8 mouse cellular contexts compared by ENCODE assay signal in the genomic region with DNA sequence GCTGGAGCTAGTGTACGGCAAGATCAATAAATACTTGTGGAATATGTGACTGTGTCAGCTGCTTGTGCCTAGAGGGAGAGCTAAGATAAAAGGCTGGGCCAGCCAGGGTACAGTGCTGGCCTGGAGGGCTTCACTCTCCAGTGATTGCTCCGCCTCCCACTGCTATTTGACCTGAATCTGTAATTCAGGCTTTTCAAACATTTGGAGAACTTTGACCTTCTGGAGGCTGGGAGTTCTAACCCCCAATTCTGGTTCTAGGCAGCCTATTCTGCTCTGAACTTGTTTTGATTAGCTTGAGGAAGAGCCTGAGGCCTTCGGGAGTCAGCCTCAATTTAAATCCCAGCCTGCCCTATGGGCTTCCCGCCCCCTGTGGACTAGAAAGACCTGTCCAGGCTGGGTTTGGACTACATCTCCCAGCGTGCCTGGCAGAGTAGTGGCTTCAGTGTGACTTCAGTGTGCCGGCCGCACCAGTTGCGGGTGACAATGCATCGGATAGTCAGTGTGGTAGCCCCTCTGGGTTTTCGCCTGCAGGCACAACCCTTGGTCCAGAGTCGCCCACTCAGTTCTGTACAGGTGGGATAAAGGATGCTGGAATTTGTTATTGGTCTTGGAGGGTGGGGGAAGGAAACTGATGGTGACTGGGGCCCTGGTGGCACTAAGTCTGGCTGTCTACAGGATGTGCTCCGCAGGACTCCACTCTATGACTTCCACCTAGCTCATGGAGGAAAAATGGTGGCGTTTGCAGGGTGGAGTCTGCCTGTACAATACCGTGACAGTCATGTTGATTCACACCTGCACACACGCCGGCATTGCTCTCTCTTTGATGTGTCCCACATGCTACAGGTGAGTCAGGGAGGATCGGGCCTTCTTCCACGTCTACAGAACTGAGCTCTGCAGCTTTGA. TPM values are rescaled to one million over a fixed set of nuclear protein-coding genes. Genes with fewer than 3 reads are reported as not detected.
DNase-seq lines count a peak whose midpoint lies in the region.

A gene (plus strand): TSS at position 401 of the 903 bp plus-strand sequence.

- DNase-seq in layer of hippocampus, adult 18-20 months (ENCODE audit: low spot score in 2 of 2), result no peak
- no peak for DNase-seq in layer of hippocampus, adult 9-10 months (ENCODE audit: low spot score)
- DNase-seq in cerebellum, adult 8-10 months, result peak; percentile 45
- DNase-seq in frontal cortex, postnatal 36 days (ENCODE audit: low spot score in 2 of 2), result peak; percentile 6 to 45
- no peak for DNase-seq in layer of hippocampus, postnatal 14 days (ENCODE audit: low spot score in 2 of 2)
- peak; percentile 52 for DNase-seq in lung, postnatal 36 days
- DNase-seq in thymus, postnatal 36 days, result no peak
- DNase-seq in c-Kit-positive CD71-positive TER-119-positive erythroid progenitor cells, embryonic 14.5 days (ENCODE audit: low spot score), result no peak

RNA-seq across cellular contexts. Expression of the gene that starts here (rescaled TPM):
- total RNA-seq in layer of hippocampus, adult 18-20 months (2021), result 10 to 100 TPM; 30.2 to 33.0 TPM
- 10 to 100 TPM; 27.1 to 27.9 TPM for total RNA-seq in layer of hippocampus, postnatal 14 days (2021)

Comparison
In these comparisons a context has a peak if more than half of its experiments do, and no peak if none do; other contexts are left out.
1. DNase-seq: peak in cerebellum, adult 8-10 months (single experiment), frontal cortex, postnatal 36 days (2 of 2) and lung, postnatal 36 days (single experiment); none in layer of hippocampus, adult 18-20 months (0 of 2), layer of hippocampus, adult 9-10 months (single experiment), layer of hippocampus, postnatal 14 days (0 of 2), thymus, postnatal 36 days (0 of 2) and c-Kit-positive CD71-positive TER-119-positive erythroid progenitor cells, embryonic 14.5 days (single experiment).